Mouse (Mus musculus) kidney, postnatal 25 days (tissue): ENCODE results near the gene Gm2888.
A peak's percentile ranks its signal among the peaks of the same experiment; 100 is the strongest.
"Not testable (repeated sequence)": the region's sequence is repeated elsewhere in the genome, so short reads cannot be mapped to it uniquely, and the experiment has no call there.

ENCODE experiments used
- DNase-seq, 2 experiments: peaks; one replicate each; pipeline ENCODE4 v3.0.0; 2021; ENCODE audit warnings: mixed read lengths in 2 of 2

The Gm2888 gene

GRCm38 (mm10) chr14:3029702-3030101 is at the start of gene Gm2888:
TSS of gene Gm2888 (plus strand) at chr14:3030002.
- not testable (repeated sequence) for DNase-seq

- peak; percentile 1 to 31 for DNase-seq
Measured at GRCm38 (mm10) chr14:3048727-3049512, 19.1 kb downstream of the Gm2888 start, which contains the start of gene Gm2897. TSS of gene Gm2897 (plus strand) at chr14:3049285.

GRCm38 (mm10) chr14:3049513-3049800 is 19.7 kb downstream of the Gm2888 start:
- DNase-seq, result peak; percentile 14 to 58

- DNase-seq, result not testable (repeated sequence)
Measured at GRCm38 (mm10) chr14:3050087-3050486, 20.3 kb downstream of the Gm2888 start.
